Mouse (Mus musculus) retina, postnatal 7 days (tissue): ENCODE data around the gene Enpp1.
A peak's percentile ranks its signal among the peaks of the same experiment; 100 is the strongest.

ENCODE experiments used
- DNase-seq: peaks from one replicate; pipeline ENCODE4 v3.0.0-alpha.2; 2012; ENCODE audit warnings: low read depth, low spot score

The Enpp1 gene

DNA sequence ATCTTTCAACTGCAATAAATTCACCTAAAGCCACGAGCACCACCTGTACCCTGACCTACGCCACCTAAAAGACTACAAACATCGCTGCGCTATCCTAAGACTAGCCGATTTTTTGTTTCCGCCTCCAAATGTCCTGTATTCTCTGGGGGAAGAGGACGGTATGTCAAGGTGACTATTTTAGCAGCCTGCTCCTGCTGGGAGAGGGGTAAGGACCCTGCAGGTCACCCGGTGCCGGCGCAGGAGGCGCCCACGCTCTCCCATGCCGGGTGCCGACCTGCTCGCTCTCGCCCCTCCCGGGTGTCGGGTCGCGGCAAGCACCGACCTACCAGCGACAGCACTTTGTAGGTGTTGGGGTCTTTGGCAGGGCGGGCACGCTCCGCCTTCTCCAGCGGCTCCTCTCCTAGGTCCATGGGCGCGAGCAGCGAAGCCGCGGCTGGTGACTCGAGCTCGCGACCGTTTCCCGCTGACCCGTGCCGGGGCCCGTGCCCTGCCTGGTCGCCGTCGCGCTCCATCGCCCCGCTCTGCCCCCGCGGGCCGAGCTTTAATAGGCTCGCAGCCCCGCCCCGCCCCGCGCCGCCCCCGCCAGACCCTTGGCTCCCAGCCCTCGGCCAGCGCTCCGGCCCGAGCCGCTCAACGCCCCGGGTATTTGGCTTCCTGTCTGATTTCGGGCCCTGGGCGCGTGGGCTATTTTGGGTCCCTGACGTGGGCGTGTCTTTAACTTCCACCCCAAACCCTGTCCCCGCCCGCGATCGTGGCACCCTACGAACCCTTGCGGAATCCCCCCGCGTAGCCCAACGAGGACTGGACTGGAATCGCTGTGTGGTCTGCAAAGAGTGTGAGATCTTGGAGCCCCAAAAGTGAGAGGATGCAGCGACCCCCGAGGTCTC lies at the start of gene Enpp1:
Gene Enpp1 (minus strand): TSS at position 680 of the 887 bp plus-strand sequence.
- DNase-seq: peak; percentile 9

DNA sequence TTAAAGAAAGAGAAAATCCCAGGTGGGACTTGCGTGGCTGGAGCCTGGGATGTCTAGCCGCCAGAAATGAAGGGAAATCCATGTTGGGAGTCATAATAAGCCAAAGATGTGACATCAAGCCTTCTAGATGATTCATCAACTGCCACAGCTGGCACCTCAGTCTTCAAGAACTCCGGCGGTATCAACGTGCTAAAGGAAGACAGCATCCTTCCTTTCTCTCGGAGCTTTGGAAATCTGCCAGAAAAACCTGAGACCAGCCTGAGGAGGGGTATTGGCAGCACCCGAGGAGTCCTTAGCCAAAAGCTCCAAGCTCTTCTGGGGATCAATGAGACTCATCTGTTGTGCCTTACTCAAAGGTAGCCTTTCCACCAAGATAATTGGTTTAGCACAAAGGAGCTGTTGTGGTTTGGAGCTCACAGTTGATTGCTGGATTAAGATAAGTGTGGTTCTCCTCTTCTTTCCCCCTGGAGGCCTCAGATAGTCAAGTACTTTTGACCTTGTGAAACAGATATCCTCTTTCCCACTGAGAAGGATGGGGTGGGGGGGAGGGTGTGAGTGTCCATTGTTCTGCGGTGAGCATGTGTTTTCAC lies 46.5 kb upstream of the Enpp1 start:
- no peak for DNase-seq

DNA sequence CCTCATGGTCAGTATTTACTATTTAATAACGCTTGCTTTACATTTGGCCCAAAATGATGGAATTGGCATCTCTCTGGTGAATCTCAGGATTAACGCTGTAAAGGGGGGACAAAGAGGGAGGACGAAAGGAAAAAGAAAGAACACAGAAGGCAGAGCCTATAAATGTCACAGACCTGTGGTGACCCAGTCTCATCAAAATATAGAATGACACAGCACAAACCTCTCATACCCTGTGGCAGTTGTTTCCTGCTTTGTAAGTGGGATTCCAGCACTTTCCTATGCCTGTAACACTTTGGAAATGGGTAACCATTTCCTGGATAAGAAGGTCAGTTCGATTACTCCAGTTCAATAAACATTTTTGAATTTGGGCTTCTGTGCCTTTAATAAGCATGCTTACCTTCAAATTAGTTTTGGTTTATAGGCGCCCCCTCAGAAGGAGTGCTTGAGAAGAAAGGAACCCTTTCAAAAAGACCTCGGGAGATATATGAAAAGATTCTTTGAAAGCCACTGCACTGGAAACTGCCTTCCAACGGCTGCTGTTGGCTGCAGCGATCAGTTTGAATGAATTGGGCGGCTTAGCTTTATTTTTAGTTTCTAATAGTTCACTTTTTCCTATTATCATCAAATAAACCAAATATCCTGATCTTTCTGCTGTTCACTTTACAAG lies 43.0 kb upstream of the Enpp1 start:
- DNase-seq: no peak

DNA sequence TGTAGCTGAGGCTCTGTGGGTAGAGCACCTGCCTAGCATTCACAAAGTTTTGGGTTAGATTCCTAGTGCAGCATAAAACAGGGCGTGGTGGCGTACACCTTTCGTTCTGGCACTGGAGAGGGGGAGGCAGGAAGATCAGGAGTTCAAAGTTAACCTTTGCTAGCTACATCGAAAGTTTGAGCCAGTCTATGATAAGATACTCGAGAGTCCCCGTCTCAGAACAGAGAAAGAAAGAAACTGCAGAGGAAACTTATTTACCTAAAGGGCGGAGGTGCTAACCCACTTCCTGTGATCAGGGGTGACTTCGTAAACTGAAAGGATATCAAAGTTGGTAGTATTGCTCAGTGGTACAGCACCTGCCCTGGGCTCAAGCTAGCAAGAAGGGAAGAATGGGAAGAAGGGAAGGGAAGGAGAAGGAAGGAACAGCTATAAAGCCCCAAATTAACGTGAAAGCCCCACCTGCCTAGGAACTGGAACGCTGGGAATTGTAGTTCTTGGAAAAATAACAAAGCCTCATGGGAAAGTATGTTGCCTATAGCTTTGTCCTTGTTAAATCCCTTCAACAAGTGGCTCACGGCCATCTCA lies 42.4 kb upstream of the Enpp1 start:
- DNase-seq: no peak

DNA sequence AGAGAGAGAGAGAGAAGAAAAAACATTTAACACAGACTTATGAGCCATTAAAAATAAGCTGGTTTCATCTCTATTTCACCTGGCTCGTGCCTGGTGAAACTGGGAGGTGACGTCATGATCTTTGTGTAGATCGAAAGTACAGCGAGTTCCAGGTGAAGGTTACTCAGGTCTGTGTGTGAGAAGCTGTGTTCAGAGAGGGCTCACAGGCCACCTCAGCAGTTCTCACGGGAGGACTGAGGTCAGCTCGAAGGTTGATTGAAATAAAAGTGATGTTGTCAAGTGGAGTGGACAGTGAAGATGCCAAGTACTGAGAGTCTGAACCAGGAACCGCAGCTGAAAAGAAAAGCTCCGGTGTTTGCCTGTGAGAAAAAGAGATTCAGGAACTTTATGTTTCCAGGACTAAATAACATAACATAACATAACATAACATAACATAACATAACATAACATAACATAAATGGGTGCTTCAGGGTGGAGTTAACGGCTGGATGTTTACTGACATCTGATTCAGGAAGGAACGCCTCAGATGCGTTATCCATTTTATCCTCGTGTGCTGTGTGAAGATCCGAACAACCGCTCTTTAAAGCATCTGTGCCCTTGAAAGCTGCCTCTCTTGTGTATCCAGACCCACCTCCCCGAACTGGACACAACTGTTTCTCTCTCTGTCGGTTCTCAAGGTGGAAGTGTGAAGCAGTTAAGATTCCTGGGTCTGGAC lies 41.7 kb upstream of the Enpp1 start:
- DNase-seq: no peak

DNA sequence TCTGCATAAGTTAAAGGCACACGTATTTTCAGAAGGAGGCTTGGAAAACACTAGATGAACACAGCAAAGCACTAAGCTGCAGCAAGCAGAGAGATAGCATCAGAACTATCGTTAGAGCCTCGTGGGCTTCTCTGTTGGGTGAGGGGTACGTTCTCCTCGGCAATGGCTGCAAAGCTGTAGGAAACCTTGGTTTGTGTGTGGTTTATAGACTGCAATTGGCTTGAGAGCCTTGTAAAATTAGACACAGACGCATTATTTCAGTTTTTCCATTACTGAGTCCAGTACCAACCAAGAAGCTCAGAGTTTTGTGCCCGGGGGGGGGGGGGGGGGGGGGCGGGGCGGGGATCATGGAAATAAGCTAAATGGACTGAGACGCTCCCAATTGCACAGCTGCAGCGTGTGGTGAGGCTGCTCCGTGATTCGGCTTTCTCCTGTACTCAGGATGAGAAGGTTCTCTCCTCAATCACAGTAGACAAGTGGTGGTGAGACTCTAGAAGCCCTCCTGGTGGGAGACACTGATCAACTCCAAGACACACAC lies 31.1 kb upstream of the Enpp1 start:
- no peak for DNase-seq

DNA sequence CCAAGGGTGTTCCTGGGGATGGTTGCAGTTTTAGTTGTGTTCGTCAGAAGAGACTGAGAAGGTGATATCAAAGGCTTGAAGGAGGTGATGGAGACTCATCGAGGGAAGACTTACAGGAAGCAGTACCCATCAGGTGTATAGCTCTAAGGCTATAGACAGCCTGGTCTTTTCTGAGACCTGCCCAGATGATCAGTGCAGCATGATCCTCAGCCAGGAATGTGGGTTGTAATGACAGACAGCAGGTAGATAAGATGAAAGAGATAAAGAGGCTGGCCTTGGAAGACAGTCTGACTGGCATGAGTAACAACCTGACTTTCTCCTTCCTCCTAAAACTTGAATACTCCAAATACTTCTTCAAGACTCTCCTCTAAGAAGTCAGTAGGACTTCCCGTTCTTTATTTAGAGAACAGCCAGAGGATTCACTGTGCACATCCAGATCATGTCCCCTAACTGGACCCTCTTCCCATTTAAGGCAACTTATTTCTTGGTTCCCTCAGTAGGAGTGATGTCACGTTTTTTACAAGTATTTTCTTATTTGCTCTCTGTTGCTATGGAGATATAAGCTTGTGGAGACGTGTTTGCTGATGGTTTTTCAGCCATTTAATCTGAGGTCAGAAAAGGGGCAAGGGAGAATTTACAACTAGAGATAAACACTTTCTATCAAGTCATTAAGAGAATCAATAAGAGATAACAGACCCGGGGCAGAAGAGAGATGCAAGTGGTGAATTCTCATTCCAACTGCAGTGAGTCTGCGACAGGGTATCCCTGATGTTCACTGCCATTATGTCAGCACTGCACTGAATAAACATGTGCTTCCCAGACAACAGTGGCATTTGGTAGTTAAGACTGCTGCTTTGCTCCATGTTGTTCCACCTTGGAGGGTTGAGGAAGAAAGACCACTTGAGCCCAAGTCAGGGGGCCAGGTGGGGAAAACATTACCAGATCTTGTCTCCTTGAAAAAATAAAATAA lies 29.6 kb upstream of the Enpp1 start:
- no peak for DNase-seq

DNA sequence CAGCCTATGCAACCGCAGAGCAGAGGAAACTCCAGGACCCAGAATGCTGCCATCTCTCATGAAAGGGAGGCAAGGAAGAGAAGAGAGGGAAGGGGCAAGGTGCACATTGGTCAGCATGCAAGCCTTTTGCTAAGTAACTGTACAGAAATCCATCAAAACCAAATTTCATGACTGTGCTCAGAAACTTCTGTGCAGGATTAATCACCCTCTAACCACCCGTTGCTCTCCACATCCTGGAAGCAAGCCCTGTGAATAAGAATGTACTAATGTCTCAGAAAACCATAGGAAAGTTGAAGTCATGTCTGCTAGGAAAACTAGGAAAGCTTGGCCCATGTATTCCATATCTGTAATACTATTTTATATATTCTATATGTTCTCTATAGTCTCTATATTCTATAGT lies 27.2 kb upstream of the Enpp1 start:
- no peak for DNase-seq

DNA sequence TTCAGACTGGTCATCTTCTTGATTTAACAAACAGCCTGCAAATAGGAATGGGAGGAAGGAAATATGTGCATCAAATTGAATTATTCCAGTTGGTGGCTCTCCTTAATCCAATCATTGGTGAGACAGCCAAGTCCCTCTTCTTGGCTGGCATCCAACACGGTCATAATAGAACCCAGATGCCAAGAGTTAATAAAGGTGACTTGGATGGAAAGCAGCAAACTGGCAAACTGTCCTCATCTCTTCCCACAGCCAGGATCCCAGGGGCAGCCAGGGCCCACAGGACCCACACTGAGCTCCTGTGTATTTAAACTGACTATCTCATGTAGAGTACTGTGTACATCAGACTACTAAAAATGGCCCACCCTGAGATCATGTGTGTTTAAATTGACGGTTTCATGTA lies 26.5 kb upstream of the Enpp1 start:
- no peak for DNase-seq

DNA sequence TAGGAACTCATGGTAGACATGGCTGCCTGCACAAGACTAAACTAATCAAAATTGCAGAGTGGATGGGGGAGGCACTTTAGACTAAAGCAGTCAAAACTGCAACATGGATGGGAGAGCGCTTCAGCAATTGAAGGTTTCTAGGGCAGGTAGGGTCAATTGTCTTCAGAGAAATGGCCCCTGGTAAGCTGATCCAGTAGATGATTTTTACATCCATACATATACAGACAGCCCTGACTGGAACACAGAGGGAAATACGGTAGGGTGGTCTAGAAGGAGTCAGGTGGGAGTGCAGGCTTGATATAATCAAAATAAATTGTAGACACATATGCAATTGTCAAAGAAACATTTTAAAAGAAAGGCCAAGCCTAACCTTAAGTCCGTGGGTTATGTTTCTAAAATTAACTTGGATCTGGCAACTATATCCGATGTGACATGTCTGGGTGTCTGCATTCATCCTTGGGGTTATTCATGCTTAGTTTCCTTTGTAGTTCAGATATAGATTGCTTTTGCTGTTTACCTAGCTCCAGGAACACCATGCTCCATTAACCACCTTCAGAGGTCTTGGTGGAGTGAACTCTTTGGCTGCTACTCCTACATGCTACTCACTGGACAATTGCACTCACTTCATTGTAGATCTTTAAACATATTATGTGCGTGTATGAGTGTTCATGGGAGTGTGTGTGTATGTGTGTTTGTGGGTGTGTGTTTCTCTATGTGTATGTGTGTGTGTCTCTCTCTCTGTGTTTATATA lies 23.2 kb upstream of the Enpp1 start:
- DNase-seq: no peak

DNA sequence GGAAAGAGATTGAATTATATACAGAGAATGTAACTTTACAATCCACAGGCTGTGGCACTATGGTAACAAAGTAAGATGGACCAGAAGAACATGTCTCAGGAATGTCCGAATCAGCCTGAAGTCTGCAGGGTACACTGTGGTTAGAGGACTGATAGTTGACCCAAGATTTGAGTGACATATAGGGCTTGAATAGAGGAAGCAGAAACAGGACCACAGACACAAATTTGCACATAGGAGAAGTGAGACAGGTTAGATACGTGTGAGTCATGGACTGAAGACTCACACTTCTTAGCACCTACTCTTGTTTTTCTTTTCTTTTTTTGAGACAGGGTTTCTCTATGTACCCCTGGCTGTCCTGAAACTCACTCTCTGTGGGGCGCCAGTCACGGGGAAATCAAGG lies 15.5 kb upstream of the Enpp1 start:
- no peak for DNase-seq

DNA sequence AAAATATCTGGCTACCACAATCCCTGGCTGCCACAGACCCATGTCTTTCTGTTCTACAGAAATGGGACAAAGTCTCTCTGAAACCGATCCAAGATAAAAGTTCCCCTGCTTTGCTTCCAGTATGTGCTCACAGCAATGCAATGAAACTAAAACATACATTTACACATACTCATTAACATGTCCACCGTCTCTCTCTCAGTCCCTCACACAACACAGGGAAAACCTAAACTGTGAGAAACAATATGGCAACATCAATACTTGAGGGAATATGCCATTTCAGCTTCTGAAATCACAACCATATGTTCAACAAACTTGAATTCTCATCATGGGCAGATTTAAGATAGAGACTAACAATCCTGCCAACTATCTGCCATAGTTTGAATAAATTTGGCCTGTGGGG lies 13.2 kb upstream of the Enpp1 start:
- no peak for DNase-seq

DNA sequence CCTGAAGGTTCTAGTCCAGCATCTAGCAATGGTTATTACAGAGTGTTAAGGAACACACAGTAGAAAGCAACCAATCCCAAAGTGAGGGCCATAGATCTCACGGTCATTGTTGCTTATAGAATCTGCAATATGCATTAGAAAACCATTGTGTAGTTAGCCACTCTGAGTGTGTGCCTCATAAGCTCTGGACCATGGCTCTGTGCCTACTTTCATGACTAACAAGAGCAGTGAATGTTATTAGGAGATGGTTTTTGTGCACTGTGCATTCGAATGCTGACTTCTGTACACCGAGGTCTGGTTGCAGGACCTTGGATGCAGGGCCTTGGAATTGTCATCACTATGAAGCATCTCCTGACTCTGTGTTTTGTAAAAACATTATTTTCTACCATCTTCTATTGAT lies 9.9 kb upstream of the Enpp1 start:
- DNase-seq: no peak

DNA sequence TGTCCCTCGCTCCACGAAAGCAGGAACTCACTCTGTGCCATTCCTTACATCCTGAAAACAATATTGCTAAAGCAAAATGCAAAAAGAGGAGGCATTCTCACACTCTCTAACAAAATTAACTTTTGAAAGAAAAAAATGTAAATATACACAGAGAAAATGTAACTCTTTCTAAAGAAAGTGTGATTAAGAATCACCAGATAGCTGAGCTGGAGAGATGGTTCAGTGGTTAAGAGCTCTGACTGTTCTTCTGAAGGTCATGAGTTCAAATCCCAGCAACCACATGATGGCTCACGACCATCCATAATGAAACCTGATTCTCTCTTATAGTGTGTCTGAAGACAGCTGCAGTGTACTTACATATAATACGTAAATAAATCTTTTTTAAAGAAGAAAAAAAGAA lies 7.4 kb upstream of the Enpp1 start:
- DNase-seq: no peak

DNA sequence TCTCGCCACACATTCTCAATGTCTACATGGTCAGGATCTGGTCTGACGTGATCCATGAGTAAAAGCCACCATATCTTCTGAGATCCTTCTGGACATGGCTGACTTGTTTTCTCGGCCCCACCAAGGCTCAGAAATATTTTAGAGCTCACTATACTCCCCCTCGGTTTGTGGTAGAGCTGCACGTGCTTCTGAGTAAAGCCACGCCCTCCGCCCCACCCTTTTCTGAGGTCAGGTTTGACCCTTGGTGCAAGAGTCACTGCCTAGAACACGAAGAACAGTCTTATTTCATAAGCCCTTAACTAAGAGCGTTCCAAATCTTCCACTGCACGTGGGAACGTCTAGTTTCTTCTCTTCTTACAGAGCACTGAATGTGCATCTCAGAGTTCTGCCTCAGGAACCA lies 6.8 kb upstream of the Enpp1 start:
- no peak for DNase-seq

DNA sequence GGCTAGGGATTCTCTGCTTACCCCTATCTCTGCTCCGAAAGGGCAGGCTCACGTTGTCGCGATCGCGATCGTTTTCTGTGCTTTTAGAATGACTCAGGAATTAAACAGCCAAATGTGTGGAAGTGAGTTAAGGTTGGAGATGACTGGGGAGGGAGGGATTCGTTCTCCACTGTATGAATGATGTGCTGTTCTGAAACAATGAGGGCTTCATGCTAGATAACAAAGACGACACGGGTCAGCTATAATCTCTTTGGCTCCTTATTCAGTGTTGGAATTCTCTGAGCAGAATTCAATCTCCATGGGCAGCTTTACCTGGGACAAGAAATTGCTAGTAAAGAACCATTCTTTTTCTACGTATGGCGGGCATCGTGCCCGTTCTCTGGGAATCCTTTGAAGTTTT lies 6.1 kb upstream of the Enpp1 start:
- no peak for DNase-seq

DNA sequence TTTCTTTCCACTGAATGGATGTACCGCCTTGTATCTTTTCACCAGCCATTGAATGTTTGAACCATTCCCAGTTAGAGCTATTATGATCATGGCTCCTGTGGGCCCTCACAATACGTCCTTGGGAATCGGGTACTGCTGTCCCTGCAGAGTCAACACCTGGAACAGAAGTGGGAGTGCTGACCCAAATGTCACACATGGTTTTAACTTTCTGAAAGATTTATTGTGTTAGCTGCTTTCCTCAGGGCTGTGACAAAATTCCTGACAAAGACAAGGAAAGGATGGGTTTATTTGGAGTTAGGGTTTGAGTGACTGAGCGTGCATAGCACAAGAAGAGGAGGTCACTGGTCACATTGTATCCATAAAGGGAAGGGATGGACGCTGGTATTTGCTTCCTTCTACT lies 4.3 kb upstream of the Enpp1 start:
- DNase-seq: no peak

DNA sequence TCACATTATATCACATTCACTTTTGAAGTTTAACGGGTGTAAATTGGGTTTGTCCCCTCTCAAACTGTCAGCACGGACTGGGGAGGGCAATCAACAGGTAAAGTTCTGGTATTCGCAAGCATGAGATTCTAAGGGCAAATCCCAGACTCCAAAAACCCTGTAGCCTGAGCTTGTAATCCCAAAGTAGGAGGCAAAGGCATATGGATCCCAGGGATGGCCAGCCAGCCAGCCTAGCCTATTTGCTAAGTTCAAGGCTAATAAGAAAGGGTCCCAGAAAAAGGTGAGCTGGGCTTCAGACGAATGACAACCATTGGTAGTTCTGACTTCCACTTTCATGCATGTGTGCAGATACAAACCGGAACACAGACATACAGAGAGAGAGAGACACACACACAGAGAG lies 942 bp upstream of the Enpp1 start:
- DNase-seq: no peak

DNA sequence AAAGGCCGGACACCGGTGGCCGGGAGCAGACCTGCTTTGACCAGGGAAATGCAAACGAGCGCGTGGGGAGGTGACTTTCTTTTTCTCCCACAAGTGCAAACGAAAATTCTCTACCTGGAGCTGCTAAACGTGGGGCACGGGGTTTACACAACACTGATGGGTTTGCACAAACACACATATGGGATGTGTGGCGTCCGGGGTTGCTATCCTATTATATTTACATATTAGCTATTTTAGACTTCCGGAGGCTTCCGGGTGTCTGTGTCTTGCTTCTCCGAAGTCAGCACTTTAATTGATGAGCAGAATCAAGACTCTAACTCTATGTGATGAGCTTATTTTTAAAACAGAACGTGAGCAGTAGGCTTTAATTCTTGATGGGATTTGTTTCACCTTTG lies 405 bp upstream of the Enpp1 start:
- no peak for DNase-seq

DNA sequence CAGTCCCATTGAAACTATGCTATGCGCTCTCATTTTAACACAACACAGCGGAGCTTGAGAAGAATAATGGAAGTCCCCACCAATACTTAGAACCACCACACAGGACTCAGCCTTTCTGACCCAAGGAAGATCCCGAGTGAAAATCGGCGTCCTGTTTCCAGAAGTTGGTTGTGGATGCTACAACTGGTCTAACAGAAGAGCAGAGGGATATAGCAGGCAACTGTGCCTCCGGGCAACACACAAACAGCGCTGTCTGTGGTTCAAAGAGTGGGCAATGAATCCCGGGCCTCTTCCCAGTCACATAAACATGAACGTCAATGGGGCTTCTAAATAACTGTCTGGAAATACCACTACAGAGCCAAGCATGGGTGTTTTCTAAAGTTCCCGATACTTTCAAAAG lies 888 bp downstream of the Enpp1 start:
- no peak for DNase-seq
